Mouse (Mus musculus) stomach, postnatal 0 days (tissue): Measurements from ENCODE around the gene Gpr27.

ENCODE experiments used
- CTCF ChIP-seq: IDR thresholded peaks from 2 replicates; pipeline ENCODE4 v1.5.1; 2016; ENCODE audit warnings: antibody characterized with exemption, low read depth, mild to moderate bottlenecking, moderate library complexity
- EP300 ChIP-seq: optimal IDR thresholded peaks from 2 replicates; pipeline ENCODE3; 2016; ENCODE audit warnings: antibody characterized with exemption

GRCm38 (mm10) chr6:99731926-99732325, 39.4 kb downstream of the Gpr27 start:
- TF ChIP-seq CTCF (no peak), EP300 (no peak)
